Mouse (Mus musculus): ENCODE measurements at regions not wholly inside any gene's neighbourhood (a gene's known extent, or its start where the extent isn't known, plus 50 kb on each side); places are given as distances from the start of the nearest gene placed in this dataset.

DNA sequence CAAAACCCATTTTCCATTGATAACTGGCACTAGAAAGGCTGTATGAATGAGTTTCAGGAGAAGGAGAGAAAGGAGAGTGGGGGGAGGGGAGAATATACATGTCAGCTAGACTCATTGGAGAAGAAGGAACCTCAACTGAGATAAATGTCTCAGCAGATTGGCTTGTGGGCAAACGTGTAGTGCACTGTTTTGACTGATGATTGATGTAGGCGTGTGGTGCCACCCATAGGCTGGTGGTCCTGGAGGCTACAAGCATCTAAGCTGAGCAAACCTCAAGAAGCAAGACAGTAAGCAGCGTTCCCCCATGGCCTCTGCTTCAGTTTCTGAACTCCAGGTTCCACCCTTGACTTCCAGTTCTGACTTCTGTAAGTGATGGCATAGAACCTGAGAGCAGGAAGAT, 121.8 kb upstream of the Rbms1 start:
- DNase-seq: no peak

DNA sequence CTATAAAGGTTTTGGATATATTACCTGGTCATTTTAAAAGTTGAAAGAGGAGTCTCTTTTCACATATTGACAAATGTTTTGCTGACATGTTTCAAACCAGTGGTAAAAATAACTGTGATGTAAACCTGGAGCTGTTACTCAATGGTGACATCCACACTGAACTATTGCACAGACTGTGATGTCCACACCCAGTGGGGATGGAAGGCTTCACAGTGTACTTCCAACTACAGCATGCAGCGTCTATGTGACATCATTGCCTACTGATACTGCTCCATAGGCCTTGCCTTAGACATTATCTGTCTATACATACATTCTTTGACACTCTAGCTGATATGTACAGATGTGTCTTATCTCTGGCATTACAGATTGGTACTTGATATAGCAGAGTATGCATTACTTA, 120.1 kb upstream of the Rbms1 start:
- DNase-seq: no peak

DNA sequence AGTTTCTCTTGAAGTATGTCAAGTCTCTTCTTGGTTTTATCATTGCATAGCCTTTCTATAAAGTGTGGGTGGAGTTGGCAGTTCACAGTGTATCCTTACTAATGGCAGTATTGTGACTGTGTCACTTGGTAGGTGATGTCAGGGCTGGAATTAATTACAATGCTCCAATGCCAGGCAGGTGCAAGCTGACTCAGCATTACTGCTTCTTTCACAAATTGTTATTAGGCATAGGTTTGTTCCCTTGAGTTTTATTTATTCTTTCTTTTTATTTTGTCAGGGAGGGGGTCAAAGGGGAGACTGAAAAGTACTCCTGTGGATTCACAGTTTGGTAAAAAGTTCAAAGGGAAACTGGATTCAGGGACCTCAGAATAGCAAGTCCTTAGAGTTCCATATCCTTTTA, 119.6 kb upstream of the Rbms1 start:
- DNase-seq: no peak

DNA sequence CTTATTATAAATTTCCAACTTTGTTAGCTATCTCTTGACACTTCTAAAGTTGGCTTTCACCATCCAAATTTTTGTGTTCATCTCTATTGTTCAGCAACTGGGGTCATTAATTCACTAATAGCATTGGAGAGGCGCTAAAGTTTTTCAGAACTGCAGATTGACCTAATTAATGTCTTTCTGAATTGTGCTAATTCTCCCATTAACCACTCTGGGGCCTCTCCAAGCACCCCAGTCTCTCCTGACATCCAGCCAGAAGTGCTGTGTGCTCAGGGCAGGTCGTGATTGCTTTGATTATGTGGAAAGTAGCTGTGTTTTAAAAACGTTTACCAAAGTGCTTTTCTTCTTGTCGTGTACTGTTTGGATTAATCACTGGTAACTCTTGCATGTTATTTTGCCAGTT, 117.0 kb upstream of the Rbms1 start:
- DNase-seq: no peak

DNA sequence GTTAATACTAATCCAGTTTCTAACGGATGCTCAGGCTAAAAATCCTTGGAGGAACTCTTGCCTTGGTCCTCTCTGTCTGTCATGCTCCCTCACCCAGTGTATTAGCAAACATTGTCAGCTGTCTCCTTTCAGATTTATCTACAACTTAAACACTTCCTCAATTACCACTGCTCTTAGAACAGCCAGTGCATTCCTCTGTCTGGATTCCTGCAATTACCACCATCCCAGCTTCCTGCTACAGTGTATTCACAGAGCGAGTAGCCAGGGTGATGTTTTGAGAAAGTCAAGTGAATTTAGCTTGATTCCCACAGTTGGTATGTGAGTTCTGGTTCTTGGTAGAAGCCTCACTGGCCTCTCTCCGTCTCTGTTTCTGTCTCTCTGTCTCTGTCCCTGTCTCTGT, 108.0 kb upstream of the Rbms1 start:
- DNase-seq: no peak

DNA sequence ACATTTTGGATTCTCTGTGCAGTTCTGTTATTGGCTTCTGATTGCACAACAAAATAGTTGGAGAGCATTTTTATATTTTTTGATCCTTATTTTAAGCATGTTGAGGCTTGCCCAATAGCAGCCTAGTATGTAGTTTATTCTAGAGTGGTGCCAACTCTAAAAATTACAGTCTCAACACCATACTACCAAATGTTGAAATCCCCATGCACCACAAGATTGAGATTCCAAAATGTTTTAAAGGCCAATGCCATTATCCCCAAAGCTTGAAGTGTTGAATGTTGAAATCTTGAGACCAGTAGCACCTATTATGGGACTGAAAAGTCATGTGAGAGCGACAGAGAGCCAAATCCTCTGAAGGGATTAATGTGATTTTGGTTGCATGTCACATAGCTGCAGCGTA, 104.9 kb upstream of the Rbms1 start:
- no peak for DNase-seq

DNA sequence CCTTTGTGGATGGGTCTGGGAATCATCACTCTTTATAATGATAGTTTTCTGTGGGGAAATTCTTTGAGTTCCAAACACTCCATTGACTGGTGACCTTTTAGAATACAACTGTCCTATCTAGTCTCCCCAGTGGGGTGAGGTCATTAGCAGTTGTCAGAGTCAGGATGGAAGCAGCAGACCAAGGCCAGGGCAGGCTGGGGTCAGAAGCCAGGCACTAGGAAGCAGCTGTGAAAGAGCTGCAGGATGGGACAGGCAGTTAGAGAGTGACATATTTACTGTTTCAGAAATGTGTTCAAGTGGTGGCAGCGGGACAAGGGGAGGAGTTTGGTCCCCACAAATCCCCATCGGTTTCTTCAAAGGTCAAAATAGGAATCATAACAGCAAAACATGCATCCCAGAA, 99.1 kb upstream of the Rbms1 start:
- peak; percentile 63 for DNase-seq

DNA sequence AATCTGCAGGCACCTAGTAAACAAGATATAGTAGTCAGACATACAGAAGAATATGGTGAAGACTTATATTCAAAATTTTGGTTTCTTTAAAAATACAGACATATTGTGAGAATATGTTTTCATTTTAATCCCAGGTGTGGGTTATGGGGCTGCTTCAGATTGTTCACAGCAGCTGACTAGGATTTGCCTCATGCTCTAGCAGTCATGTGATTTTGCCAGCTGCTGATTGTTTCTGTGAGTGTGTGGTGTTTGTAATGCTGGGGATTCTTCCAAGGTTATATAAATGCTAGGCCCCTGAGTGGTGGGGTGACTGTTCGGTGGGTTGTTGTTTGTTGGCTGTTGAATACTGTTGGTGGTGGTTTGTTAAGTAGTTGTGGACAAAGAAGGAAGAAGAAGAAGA, 97.9 kb upstream of the Rbms1 start:
- no peak for DNase-seq

DNA sequence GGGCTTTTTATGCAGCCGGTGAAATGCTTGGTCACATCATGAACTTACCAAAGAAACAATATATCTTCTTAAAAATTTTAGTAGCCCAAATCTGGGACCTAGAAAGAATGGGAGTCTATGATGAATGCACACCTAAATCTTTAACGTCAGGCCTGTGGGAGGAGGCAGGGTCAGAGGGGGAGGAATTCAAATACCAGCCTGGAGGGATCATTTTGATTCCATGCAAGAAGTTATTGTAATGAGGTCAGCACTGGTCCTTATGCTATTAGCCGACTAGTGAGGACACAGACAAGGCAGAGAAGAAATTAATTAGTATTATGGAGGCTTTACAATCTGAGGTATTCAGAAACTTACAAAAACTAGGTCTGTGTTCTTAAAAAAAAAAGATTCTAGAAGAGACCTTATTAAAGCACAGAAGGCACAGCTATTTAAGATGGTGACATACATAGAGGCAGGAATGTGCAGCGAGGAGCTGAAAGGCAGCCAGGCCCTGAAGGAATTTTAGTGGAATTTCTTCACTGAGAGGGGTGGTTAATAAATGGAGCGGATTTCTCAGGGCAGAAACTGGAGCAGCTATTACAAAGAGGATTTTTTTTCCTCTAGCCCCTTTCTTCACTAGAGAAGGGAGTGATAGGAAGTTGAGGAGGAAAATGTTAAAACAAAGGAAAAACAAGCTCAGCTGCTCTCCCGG, 95.7 kb upstream of the Rbms1 start:
- DNase-seq: no peak

DNA sequence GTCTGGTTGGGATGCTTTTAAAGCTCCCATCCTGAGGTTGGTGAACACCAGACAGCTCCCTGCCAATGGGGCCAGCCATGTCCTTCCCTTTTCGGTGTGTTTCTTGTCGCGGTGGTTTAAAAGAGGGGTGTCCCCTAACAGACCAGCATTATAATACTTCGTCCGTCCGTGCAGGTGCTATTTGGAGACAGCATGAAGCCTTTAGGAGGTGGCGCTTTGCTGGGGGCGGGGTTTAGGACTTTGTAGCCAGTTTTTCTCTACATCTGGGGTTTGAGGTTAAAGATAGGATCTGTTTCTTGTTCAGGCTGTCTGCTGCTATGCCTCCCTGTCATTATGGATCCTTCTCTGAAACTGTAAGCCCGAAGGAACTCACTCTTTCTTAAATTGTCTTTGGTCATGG, 89.3 kb upstream of the Rbms1 start:
- DNase-seq: no peak

DNA sequence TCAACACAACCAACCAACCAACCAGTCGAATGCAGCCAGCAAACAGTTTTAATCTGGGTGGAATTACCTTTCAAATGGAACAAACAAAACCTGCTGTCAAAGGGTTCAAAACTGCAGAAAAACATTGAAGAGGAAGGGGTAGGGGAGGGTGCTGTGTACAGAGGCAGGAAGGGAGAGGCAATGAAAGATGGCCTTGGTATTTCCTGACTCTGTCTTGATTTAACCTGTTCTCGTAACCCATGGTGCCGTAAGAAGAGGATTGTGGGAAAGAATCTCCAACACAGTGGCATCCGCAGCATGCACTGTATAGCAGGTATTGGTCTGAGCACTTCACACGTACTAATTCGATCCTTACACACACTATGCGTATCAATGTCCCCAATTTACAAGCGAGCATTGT, 88.8 kb upstream of the Rbms1 start:
- no peak for DNase-seq

DNA sequence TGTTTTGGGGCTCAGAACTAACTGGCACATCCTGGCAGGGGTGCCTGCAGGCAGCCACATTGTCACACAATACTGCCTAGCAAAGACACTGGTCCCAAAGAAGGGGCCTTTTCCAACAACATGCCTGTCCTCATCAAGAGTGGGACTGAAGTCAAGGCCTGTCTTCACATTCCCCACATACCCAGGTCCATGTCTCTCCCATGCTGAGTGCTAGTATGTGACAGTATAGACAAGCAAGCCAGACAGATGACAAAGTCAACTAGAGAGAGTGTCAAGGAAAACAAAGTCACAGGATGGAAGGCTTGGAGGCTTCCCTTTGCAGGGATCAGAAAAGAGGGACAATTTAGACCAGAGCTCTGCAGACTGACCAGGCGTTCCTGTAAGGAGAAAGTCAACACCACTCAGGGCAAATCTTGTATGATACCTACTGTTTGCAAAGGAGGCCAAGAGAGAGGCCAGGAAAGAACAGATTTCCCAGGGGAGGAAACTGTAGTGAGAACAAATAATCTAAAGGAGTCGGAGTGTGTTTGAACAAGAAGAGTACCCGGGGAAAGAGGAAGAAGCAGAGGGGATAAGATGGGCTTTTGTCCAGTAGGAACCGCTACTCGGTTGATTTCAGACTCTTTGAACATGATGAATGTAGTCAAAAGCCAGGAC, 83.2 kb upstream of the Rbms1 start:
- DNase-seq: no peak

DNA sequence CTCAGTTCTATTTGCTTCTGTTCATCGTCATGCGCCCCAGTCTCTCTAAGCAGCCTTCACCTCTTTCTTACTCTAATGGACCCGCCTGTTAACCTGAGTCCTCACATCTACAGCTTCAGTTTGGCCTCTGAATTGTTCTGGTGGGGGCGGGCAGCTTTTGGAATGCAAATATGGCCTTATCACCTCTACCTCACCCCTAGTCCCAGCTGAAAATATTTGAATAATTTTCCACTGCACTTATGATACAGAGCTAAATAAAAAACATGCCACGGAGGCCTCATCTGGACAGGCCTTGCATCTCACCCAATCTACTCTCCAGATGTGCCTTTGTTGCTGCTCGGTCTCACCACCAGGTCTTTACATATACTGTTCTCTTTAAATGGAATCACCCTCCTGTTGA, 82.5 kb upstream of the Rbms1 start:
- no peak for DNase-seq

DNA sequence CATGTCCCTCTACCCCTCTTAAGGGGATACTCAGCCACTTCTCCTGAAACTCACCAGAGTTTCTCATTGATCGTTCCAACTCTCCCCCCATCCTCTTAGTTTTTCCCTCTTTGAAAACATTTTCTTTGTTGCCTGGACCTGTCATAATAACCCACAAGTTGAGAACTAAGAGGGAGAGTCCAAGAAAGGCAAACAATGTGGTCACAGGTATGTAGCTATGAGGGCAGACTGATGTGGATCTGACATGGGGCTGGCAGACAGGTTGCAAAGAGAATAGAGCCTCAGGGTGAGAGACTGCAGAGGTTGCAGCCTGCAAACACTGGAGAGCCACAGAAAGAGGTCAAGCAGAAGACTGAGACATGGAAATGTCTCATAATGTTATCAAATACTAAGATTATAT, 69.9 kb upstream of the Rbms1 start:
- no peak for DNase-seq

DNA sequence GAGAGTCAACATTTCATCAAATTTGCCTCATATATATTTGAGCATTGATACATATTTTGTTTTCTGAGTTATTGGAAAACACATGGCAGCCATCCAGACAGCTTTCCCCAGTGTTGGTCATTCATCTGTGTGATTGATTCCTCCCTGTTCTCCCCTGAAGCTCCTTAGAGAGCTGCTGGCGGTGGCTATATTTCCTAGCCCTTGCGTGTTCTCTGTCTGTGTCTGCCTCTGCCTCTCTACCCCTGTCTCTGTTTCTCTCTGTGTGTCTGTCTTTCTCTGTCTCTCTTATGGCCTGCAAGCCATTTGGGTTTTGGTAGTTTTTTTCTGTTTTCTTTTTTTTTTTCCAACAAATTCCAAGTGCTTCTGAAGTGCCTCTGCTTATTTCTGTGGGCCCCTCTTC, 66.7 kb upstream of the Rbms1 start:
- no peak for DNase-seq

DNA sequence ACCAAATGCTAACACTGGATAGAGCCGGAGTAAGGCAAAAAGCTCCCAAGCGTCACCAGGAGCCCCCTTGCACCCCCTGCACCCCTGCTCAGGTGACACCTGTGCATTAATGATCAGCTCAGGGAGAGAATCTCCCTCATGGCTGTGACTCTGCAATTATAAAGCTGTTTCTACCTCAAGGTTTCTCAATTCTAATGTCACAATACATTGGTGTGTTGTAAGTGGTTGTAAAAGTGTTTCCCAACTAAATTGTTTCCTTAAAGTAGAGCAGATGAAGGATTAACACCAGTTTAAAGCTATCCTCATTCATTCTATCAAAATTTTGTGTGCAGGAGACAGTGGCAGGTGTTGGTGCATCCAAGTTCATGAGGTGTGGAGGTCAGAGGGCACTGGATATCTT, 65.6 kb upstream of the Rbms1 start:
- no peak for DNase-seq

DNA sequence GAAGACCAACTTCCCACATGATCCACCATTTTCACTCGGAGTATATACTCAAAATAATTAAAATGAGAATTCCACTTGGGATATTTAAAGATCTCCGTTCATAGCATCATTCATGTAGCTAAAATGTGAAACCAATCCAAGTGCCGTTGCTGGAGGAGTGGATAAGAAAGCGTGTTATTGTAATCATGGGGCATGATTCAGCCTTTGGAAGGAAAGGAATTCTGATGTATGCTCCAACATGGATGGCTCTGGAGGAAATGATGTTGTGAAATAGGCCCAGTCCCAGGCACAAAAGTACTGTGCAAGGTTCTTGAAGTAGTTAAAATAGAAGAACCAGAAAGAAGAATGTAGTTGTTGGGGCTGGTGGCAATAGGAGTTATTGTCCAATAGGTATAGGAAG, 64.7 kb upstream of the Rbms1 start:
- DNase-seq: no peak

DNA sequence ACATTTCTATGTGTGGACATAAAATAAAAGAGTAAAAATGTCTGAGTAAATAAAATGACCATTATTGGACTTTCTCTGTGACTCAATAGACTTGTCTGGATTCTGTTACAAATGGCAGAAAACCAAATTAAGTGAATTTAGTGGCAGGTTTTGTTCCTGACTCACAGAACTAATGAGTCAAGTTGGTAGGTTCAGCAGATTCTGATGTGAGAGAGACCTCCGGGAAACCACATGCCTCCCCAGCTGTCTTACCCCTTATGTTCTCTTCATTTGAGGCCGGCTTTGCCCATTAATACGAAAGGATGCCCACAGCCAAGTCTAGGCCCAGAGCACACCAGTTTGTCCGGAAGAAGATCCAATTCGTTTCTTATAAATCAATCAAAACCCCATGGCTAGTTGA, 59.4 kb upstream of the Rbms1 start:
- no peak for DNase-seq

DNA sequence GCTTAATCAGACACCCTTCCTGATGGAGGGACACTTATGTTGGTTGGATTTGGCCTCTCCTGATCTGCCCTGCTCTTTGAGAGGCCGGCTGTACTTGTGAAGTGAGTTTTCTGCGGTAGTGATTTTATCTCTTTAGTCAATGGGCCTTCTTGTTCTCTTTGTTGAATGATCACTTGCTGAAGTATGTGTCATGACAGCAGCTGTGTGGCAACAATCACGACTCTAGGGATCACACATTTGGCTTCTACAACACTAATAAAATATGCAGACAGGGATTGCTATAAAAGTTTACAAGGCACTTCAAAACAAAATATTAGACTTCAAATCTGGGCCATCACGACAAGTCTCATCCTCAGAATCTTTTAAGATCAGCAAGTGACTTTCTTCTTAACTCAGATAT, 57.8 kb upstream of the Rbms1 start:
- DNase-seq: no peak

DNA sequence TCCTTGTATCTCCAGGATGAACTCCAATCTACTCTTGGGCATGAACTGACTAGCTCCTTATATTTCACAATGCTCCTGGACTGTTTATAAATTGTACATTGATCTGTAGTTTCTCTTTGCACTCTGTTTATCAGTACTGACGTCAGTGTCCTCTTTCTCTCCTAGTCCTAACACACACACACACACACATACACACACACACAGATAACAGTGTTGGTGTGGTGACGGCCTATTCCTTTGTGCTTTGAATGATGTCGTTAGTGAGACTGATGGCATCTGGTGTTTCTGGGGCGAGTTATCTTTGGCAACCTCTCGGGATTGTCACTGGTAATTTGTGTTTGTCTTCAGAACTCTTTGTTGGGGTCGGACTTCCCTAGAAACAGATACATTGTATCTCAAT, 50.0 kb upstream of the Rbms1 start:
- DNase-seq: no peak
